Mouse (Mus musculus) MEL (cell line): ENCODE results near the gene Cyp27a1. TPM values are rescaled to one million over a fixed set of nuclear protein-coding genes. Genes with fewer than 3 reads are reported as not detected.

Experiments used
- DNase-seq: peaks from one replicate; pipeline ENCODE4 v3.0.0; 2011; ENCODE audit warnings: low read depth, low spot score
- H3K27ac ChIP-seq: 2 replicates; pipeline ENCODE4 v1.5.1; 2012; ENCODE audit warnings: low read depth, mild to moderate bottlenecking, control low read depth, low read length, moderate library complexity; ENCODE audit not compliant: control insufficient read depth
- H3K27me3 ChIP-seq, 2 experiments: fragments of 150-350 bp in 1 of 2; sonication (generic) in 1 of 2; 2 replicates each; pipeline ENCODE4 v1.6.1; 2012; ENCODE audit warnings: low read length in 2 of 2, mild to moderate bottlenecking in 2 of 2, improper control_type of control experiment in 1 of 2, moderate library complexity in 1 of 2; ENCODE audit not compliant: insufficient read depth in 2 of 2, control insufficient read depth in 1 of 2
- H3K36me3 ChIP-seq, 2 experiments: 2 replicates each; pipeline ENCODE4 v1.6.1; 2012 to 2014; ENCODE audit warnings: low read length in 2 of 2, improper control_type of control experiment in 1 of 2, inconsistent platforms in 1 of 2, mild to moderate bottlenecking in 1 of 2; ENCODE audit not compliant: insufficient read depth in 2 of 2, control insufficient read depth in 1 of 2
- H3K4me1 ChIP-seq, 2 experiments: fragments of 150-350 bp in 1 of 2; sonication (generic) in 1 of 2; 2 replicates each; pipeline ENCODE4 v1.6.1; 2012; ENCODE audit warnings: low read length in 2 of 2, improper control_type of control experiment in 1 of 2, mild to moderate bottlenecking in 1 of 2; ENCODE audit not compliant: insufficient read depth in 2 of 2, control insufficient read depth in 1 of 2
- H3K4me3 ChIP-seq, 2 experiments: fragments of 150-350 bp in 1 of 2; sonication (generic) in 1 of 2; 2 replicates each; pipeline ENCODE4 v1.5.1; 2012; ENCODE audit warnings: low read depth in 2 of 2, low read length in 2 of 2, mild to moderate bottlenecking in 2 of 2, moderate library complexity in 2 of 2, control low read depth in 1 of 2, improper control_type of control experiment in 1 of 2; ENCODE audit not compliant: control insufficient read depth in 1 of 2, insufficient read depth in 1 of 2
- H3K79me2 ChIP-seq: 2 replicates; pipeline ENCODE4 v1.6.1; 2012; ENCODE audit warnings: mild to moderate bottlenecking, low read length, moderate library complexity; ENCODE audit not compliant: control insufficient read depth, poor library complexity, insufficient read depth
- H3K9ac ChIP-seq: 2 replicates; pipeline ENCODE4 v1.6.1; 2012; ENCODE audit warnings: low read depth, mild to moderate bottlenecking, control low read depth, low read length, moderate library complexity; ENCODE audit not compliant: control insufficient read depth, poor library complexity, severe bottlenecking
- H3K9me3 ChIP-seq: fragments of 150-350 bp; sonication (generic); replicated peaks from 2 replicates; pipeline ENCODE4 v1.6.1; 2012; ENCODE audit warnings: mild to moderate bottlenecking, low read length, improper control_type of control experiment, moderate library complexity; ENCODE audit not compliant: insufficient read depth
- CHD1 ChIP-seq: IDR thresholded peaks from 2 replicates; pipeline ENCODE4 v1.6.1; 2012; ENCODE audit warnings: low read depth, mild to moderate bottlenecking, inconsistent platforms, low read length, improper control_type of control experiment
- E2F4 ChIP-seq: IDR thresholded peaks from 2 replicates; pipeline ENCODE4 v1.6.1; 2011; ENCODE audit warnings: low read depth, low read length, improper control_type of control experiment, borderline replicate concordance
- EP300 ChIP-seq, 2 experiments: IDR thresholded peaks; 2 replicates each; pipeline ENCODE4 v1.6.1; 2011; ENCODE audit warnings: improper control_type of control experiment in 2 of 2, low read length in 2 of 2, low read depth in 1 of 2, mild to moderate bottlenecking in 1 of 2
- ETS1 ChIP-seq: IDR thresholded peaks from 2 replicates; pipeline ENCODE4 v1.6.1; 2012; ENCODE audit warnings: low read depth, mild to moderate bottlenecking, inconsistent platforms, low read length, improper control_type of control experiment, moderate library complexity
- HCFC1 ChIP-seq: IDR thresholded peaks from 2 replicates; pipeline ENCODE4 v1.6.1; 2012; ENCODE audit warnings: low read depth, mild to moderate bottlenecking, inconsistent platforms, low read length, improper control_type of control experiment, moderate library complexity
- JUND ChIP-seq: IDR thresholded peaks from 2 replicates; pipeline ENCODE4 v1.6.1; 2011; ENCODE audit warnings: low read depth, mild to moderate bottlenecking, improper control_type of control experiment, low read length
- MAFK ChIP-seq: IDR thresholded peaks from 2 replicates; pipeline ENCODE4 v1.6.1; 2011; ENCODE audit warnings: low read depth, mild to moderate bottlenecking, low read length, improper control_type of control experiment, borderline replicate concordance
- MAX ChIP-seq: IDR thresholded peaks from 2 replicates; pipeline ENCODE4 v1.6.1; 2011; ENCODE audit warnings: low read length, improper control_type of control experiment
- MAZ ChIP-seq: IDR thresholded peaks from 2 replicates; pipeline ENCODE4 v1.6.1; 2012; ENCODE audit warnings: low read depth, mild to moderate bottlenecking, inconsistent platforms, low read length, improper control_type of control experiment
- MEF2A ChIP-seq: IDR thresholded peaks from 2 replicates; pipeline ENCODE4 v1.6.1; 2014; ENCODE audit warnings: low read depth, mild to moderate bottlenecking, inconsistent platforms, low read length, improper control_type of control experiment; ENCODE audit not compliant: poor library complexity, insufficient replicate concordance, severe bottlenecking; ENCODE audit errors: extremely low read depth
- NELFE ChIP-seq: IDR thresholded peaks from 2 replicates; pipeline ENCODE4 v1.6.1; 2011; ENCODE audit warnings: low read depth, low read length, improper control_type of control experiment
- NRF1 ChIP-seq: IDR thresholded peaks from 2 replicates; pipeline ENCODE4 v1.6.1; 2014; ENCODE audit warnings: low read depth, mild to moderate bottlenecking, inconsistent platforms, low read length, improper control_type of control experiment, moderate library complexity; ENCODE audit not compliant: poor library complexity, insufficient read depth, severe bottlenecking
- POLR2AphosphoS5 ChIP-seq: IDR thresholded peaks from 2 replicates; pipeline ENCODE4 v1.6.1; 2012; ENCODE audit warnings: low read depth, borderline replicate concordance, mild to moderate bottlenecking, inconsistent platforms, low read length, moderate library complexity, mixed read lengths
- TAL1 ChIP-seq: IDR thresholded peaks from 2 replicates; pipeline ENCODE4 v1.6.1; 2012; ENCODE audit warnings: mild to moderate bottlenecking, inconsistent platforms, low read length, moderate library complexity, mixed read lengths
- UBTF ChIP-seq: IDR thresholded peaks from 2 replicates; pipeline ENCODE4 v1.6.1; 2012; ENCODE audit warnings: low read depth, mild to moderate bottlenecking, inconsistent platforms, low read length, improper control_type of control experiment, moderate library complexity, borderline replicate concordance; ENCODE audit not compliant: insufficient read depth
- USF1 ChIP-seq: IDR thresholded peaks from 2 replicates; pipeline ENCODE4 v1.6.1; 2014; ENCODE audit warnings: low read depth, mild to moderate bottlenecking, inconsistent platforms, low read length, improper control_type of control experiment, moderate library complexity
- ZKSCAN1 ChIP-seq: IDR thresholded peaks from 2 replicates; pipeline ENCODE4 v1.6.1; 2012; ENCODE audit warnings: low read depth, mild to moderate bottlenecking, inconsistent platforms, low read length, improper control_type of control experiment, moderate library complexity
- ZMIZ1 ChIP-seq: IDR thresholded peaks from 2 replicates; pipeline ENCODE4 v1.6.1; 2012; ENCODE audit warnings: low read depth, mild to moderate bottlenecking, inconsistent platforms, low read length, improper control_type of control experiment, moderate library complexity
- ZNF384 ChIP-seq: IDR thresholded peaks from 2 replicates; pipeline ENCODE4 v1.6.1; 2012; ENCODE audit warnings: low read depth, mild to moderate bottlenecking, inconsistent platforms, low read length, improper control_type of control experiment
- polyA plus RNA-seq, 2 experiments: library from polyadenylated mRNA; stranded (reverse) in 1 of 2; unstranded in 1 of 2; fragments of >175 nt in 1 of 2; fragments of >200 nt in 1 of 2; gene quantifications; 2 replicates each; pipeline versions ENCODE4 v1.2.1 to v1.2.4; 2012; ENCODE audit warnings: low replicate concordance in 2 of 2, low read depth in 1 of 2; ENCODE audit not compliant: insufficient read length in 2 of 2, insufficient read depth in 1 of 2, missing spikeins in 1 of 2
- total RNA-seq: library from RNA; depleted of rRNA; stranded (reverse); fragments of 300-350 nt; gene quantifications from 2 replicates; pipeline ENCODE4 v1.2.3, GENCODE M21; 2012

The Cyp27a1 gene
- total and polyA plus RNA-seq, 3 experiments, result not detected

DNA sequence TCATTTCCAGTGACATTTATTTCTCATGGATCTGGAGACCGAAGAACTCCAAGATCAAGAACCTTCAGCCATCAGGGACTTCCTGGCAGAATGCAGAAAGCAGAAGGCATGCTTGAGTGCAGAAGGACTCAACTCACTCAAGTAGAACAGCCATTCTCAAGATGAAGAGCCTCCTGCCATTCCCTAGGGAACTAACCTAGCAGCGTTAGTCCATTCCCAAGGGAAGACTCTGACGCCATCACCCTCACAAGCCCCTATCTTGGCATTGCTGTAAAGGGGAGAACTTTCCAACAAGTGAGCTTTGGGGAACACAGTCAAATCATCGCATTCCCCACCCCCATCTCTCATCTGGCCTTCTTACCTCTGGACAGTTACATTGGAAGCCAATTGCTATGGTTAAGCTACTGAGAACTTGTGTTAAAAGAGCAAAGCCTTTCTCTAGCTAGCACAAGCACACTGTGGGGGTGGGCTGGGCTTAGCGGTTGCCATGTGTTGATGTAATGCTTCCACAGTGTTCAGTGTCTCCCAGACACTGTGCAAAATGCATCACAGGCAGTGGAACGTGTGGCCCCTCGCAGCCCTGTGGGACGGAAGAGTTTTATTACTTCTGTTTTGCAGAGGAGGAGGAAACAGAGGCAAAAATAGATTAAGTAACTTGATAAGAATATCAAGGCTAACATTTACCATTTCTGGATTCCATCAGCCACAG lies 40.0 kb downstream of the Cyp27a1 start:
- no peak for TF ChIP-seq JUND
- TF ChIP-seq ZKSCAN1, result no peak
- no peak for TF ChIP-seq ZNF384
- TF ChIP-seq UBTF, result no peak
- TF ChIP-seq CHD1, result no peak
- TF ChIP-seq MAFK, result no peak
- no peak for TF ChIP-seq TAL1
- TF ChIP-seq HCFC1, result no peak
- TF ChIP-seq E2F4, result no peak
- no peak for TF ChIP-seq MEF2A
- TF ChIP-seq ZMIZ1, result no peak
- TF ChIP-seq, all 39 proteins: peak for 0
- Histone ChIP-seq H3K27me3 (no peaks in the 10 kb centered on the region; a peak in 1 of 4 replicates), H3K9ac (no peak overlapping the region), H3K27ac (no peak overlapping the region), H3K9me3 (no peaks in the 10 kb centered on the region), H3K36me3 (no peaks in the 10 kb centered on the region), H3K4me3 (no peak overlapping the region), H3K4me1 (no peaks in the 10 kb centered on the region), H3K79me2 (no peaks in the 10 kb centered on the region)
- no peak for DNase-seq

DNA sequence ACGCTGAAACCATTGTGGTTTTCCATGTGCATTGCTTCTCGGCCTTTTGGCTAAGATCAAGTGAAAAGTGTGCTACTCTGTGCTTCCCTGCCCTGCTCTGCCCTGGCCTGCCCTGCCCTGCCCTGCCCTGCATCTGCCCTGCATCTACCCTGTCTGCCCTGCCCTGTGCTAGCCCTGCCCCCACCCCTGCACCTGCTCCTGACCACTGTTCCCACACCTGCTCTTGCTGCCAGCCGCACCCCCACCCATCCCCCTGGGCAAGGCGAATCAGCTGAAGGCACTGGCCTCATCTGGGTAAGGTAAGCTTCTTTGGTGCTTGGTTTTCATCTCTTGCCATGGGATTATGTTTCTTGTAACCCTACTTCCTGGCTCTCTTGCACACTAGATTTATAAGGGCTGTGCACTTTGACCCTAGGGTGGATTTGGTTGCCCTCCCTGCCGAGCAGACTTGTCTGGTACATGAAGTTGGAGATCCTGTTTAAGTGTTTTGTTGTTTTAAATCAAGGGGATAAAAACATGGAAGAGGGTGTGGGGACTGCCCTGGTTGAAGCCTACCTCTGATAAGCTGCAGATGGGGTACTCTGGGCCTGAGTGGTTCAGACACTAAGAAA lies 40.9 kb downstream of the Cyp27a1 start:
- no peaks in the 10 kb centered on the region for H3K36me3 ChIP-seq
- no peaks in the 10 kb centered on the region; a peak in 1 of 4 replicates for H3K27me3 ChIP-seq
- TF ChIP-seq MAX (no peak), POLR2AphosphoS5 (no peak), NRF1 (no peak), ZNF384 (no peak), USF1 (no peak), MAZ (no peak), NELFE (no peak), EP300 (IDR thresholded peaks at IDR 0.05; ENCODE audit: low read depth in 1 of 2, low read length in 2 of 2) (no peak), ETS1 (no peak)
- no peaks in the 10 kb centered on the region for H3K4me1 ChIP-seq
- H3K9me3 ChIP-seq, result no peaks in the 10 kb centered on the region
- H3K79me2 ChIP-seq, result no peaks in the 10 kb centered on the region
- H3K4me3 ChIP-seq, result no peak overlapping the region
- no peak overlapping the region for H3K27ac ChIP-seq
- H3K9ac ChIP-seq, result no peak overlapping the region
- no peak for DNase-seq
